Mouse (Mus musculus) megakaryocyte, embryonic 14.5 days (primary cell): Measurements from ENCODE around the gene Nipal4. TPM values are rescaled to one million over a fixed set of nuclear protein-coding genes. Genes with fewer than 3 reads are reported as not detected.

Source experiments
- H3K27me3 ChIP-seq: replicated peaks from 2 replicates; pipeline ENCODE3; 2012; ENCODE audit warnings: inconsistent platforms
- H3K36me3 ChIP-seq: replicated peaks from 2 replicates; pipeline ENCODE3; 2012; ENCODE audit warnings: low read length, inconsistent platforms, mixed read lengths
- H3K4me1 ChIP-seq: 2 replicates; pipeline ENCODE4 v1.6.1; 2012; ENCODE audit warnings: inconsistent platforms
- H3K4me3 ChIP-seq: replicated peaks from 2 replicates; pipeline ENCODE3; 2012; ENCODE audit warnings: moderate library complexity, mild to moderate bottlenecking, inconsistent platforms
- H3K9me3 ChIP-seq: 2 replicates; pipeline ENCODE4 v1.6.1; 2012; ENCODE audit warnings: inconsistent platforms
- FLI1 ChIP-seq: IDR thresholded peaks from 2 replicates; pipeline ENCODE4 v1.6.1; 2012; ENCODE audit warnings: low read length, inconsistent platforms, mixed read lengths
- GATA1 ChIP-seq: IDR thresholded peaks from 3 replicates; pipeline ENCODE4 v1.6.1; 2012; ENCODE audit warnings: mixed read lengths, low read length, inconsistent platforms, borderline replicate concordance
- polyA plus RNA-seq: library from polyadenylated mRNA; stranded (reverse); fragments of >175 nt; gene quantifications from 2 replicates; pipeline ENCODE4 v1.2.3, GENCODE M21; 2012; ENCODE audit warnings: low replicate concordance; ENCODE audit not compliant: insufficient read depth

The Nipal4 gene
- polyA plus RNA-seq, 1 experiment, result not detected

GRCm38 (mm10) chr11:46115411-46116173 lies 50.7 kb downstream of the Nipal4 start:
- Histone ChIP-seq H3K9me3 (no peaks in the 10 kb centered on the region), H3K27me3 (peaks cover 5% of the 10 kb centered on the region), H3K36me3 (no peaks in the 10 kb centered on the region), H3K4me1 (no peaks in the 10 kb centered on the region), H3K4me3 (no peak overlapping the region)
- no peak for TF ChIP-seq FLI1
- no peak for TF ChIP-seq GATA1

GRCm38 (mm10) chr11:46115011-46115410 lies 51.3 kb downstream of the Nipal4 start:
- TF ChIP-seq FLI1 (no peak), GATA1 (no peak)
- Histone ChIP-seq H3K4me3 (no peak overlapping the region), H3K27me3 (peaks cover 5% of the 10 kb centered on the region), H3K4me1 (peaks cover 3% of the 10 kb centered on the region), H3K36me3 (no peaks in the 10 kb centered on the region), H3K9me3 (no peaks in the 10 kb centered on the region)

- no peaks in the 10 kb centered on the region for H3K36me3 ChIP-seq
- peaks cover 5% of the 10 kb centered on the region for H3K27me3 ChIP-seq
- no peak overlapping the region for H3K4me3 ChIP-seq
- H3K4me1 ChIP-seq, result peaks cover 5% of the 10 kb centered on the region
- no peaks in the 10 kb centered on the region for H3K9me3 ChIP-seq
- TF ChIP-seq FLI1 (no peak), GATA1 (no peak)
Observed at GRCm38 (mm10) chr11:46114221-46114620, 52.1 kb downstream of the Nipal4 start.

GRCm38 (mm10) chr11:46113211-46113610 lies 53.1 kb downstream of the Nipal4 start:
- Histone ChIP-seq H3K36me3 (no peaks in the 10 kb centered on the region), H3K4me3 (no peak overlapping the region), H3K9me3 (no peaks in the 10 kb centered on the region), H3K4me1 (peaks cover 5% of the 10 kb centered on the region), H3K27me3 (peaks cover 5% of the 10 kb centered on the region)
- TF ChIP-seq GATA1, result no peak

- H3K27me3 ChIP-seq, result peaks cover 5% of the 10 kb centered on the region
- H3K9me3 ChIP-seq, result 0 out of 2 replicates have a peak, but pooled peaks cover 4% of the 10 kb centered on the region
- H3K36me3 ChIP-seq, result no peaks in the 10 kb centered on the region
- no peak overlapping the region for H3K4me3 ChIP-seq
- H3K4me1 ChIP-seq, result peaks cover 5% of the 10 kb centered on the region
- TF ChIP-seq FLI1 (no peak), GATA1 (no peak)
Observed at GRCm38 (mm10) chr11:46110945-46111287, 55.4 kb downstream of the Nipal4 start.

GRCm38 (mm10) chr11:46110156-46110944 lies 56.0 kb downstream of the Nipal4 start:
- peaks cover 5% of the 10 kb centered on the region for H3K4me1 ChIP-seq
- no peak for TF ChIP-seq FLI1
- no peak for TF ChIP-seq GATA1
- H3K9me3 ChIP-seq, result 0 out of 2 replicates have a peak, but pooled peaks cover 4% of the 10 kb centered on the region
- H3K4me3 ChIP-seq, result no peak overlapping the region
- peaks cover 3% of the 10 kb centered on the region for H3K27me3 ChIP-seq
- no peaks in the 10 kb centered on the region for H3K36me3 ChIP-seq

- peaks cover 5% of the 10 kb centered on the region for H3K4me1 ChIP-seq
- H3K27me3 ChIP-seq, result no peaks in the 10 kb centered on the region
- no peaks in the 10 kb centered on the region for H3K36me3 ChIP-seq
- no peak for TF ChIP-seq FLI1
- TF ChIP-seq GATA1, result no peak
- H3K9me3 ChIP-seq, result 0 out of 2 replicates have a peak, but pooled peaks cover 4% of the 10 kb centered on the region
- no peak overlapping the region for H3K4me3 ChIP-seq
Observed at GRCm38 (mm10) chr11:46109206-46109605, 57.1 kb downstream of the Nipal4 start.

- Histone ChIP-seq H3K9me3 (0 out of 2 replicates have a peak, but pooled peaks cover 4% of the 10 kb centered on the region), H3K4me3 (no peak overlapping the region), H3K4me1 (peaks cover 6% of the 10 kb centered on the region), H3K36me3 (no peaks in the 10 kb centered on the region), H3K27me3 (no peaks in the 10 kb centered on the region)
- no peak for TF ChIP-seq GATA1
- TF ChIP-seq FLI1, result no peak
Observed at GRCm38 (mm10) chr11:46107046-46107445, 59.3 kb downstream of the Nipal4 start.

GRCm38 (mm10) chr11:46102107-46102506 lies 64.2 kb downstream of the Nipal4 start:
- Histone ChIP-seq H3K9me3 (no peaks in the 10 kb centered on the region; the same call in 1 of the 2 replicates), H3K4me3 (no peak overlapping the region), H3K36me3 (no peaks in the 10 kb centered on the region), H3K27me3 (no peaks in the 10 kb centered on the region), H3K4me1 (0 out of 2 replicates have a peak, but pooled peaks cover 3% of the 10 kb centered on the region)
- TF ChIP-seq FLI1 (no peak), GATA1 (no peak)

Other genes with a start within 250 kb of the Nipal4 start
- 16.9 and 61.8 TPM in 2 replicates for gene Lsm11, start 221.6 kb downstream of the Nipal4 start, polyA plus RNA-seq
- 4.1 TPM in 1 of 2 replicates, not detected in the other for gene Thg1l, start 211.0 kb downstream of the Nipal4 start, polyA plus RNA-seq
- gene Sox30, start 186.2 kb downstream of the Nipal4 start, polyA plus RNA-seq, result not detected in 2 replicates
- 0.78 TPM in 1 of 2 replicates, not detected in the other for gene Gm12166, start 114.2 kb downstream of the Nipal4 start, polyA plus RNA-seq
- 0.21 and 2.3 TPM in 2 replicates for gene Adam19, start 110.5 kb downstream of the Nipal4 start, polyA plus RNA-seq
- not detected in 2 replicates for gene Fndc9, start 69.0 kb upstream of the Nipal4 start, polyA plus RNA-seq
- gene Cyfip2, start 146.4 kb upstream of the Nipal4 start, polyA plus RNA-seq, result 2.3 and 3.2 TPM in 2 replicates
- gene Itk, start 223.0 kb upstream of the Nipal4 start, polyA plus RNA-seq, result 0.09 TPM in 1 of 2 replicates, not detected in the other
- gene Fam71b, start 230.1 kb upstream of the Nipal4 start, polyA plus RNA-seq, result 0.43 and 2.6 TPM in 2 replicates